Mouse (Mus musculus) urinary bladder, postnatal 10 days (tissue): ENCODE results near the gene Atp5g3.

Experiments used
- DNase-seq: peaks from one replicate; pipeline ENCODE4 v3.0.0; 2022; ENCODE audit warnings: low spot score

Gene Atp5g3

GRCm38 (mm10) chr2:73893473-73894270 is 17.5 kb downstream of the Atp5g3 start:
- no peak for DNase-seq

GRCm38 (mm10) chr2:73892464-73893296 is 18.4 kb downstream of the Atp5g3 start, which contains the start of gene Atf2:
Gene Atf2, minus strand, starts transcription at chr2:73892639.
- DNase-seq, result peak; percentile 90

- peak; percentile 13 for DNase-seq
Observed at GRCm38 (mm10) chr2:73891701-73892463, 19.2 kb downstream of the Atp5g3 start.

GRCm38 (mm10) chr2:73885997-73886396 is 25.1 kb downstream of the Atp5g3 start:
- DNase-seq, result no peak

GRCm38 (mm10) chr2:73877891-73878290 is 33.2 kb downstream of the Atp5g3 start:
- no peak for DNase-seq

GRCm38 (mm10) chr2:73867764-73868487 is 43.2 kb downstream of the Atp5g3 start:
- DNase-seq, result peak; percentile 14

GRCm38 (mm10) chr2:73860046-73860624 is 51.0 kb downstream of the Atp5g3 start:
- DNase-seq, result no peak
